Mouse (Mus musculus): ENCODE results near the gene Noct. TPM values are rescaled to one million over a fixed set of nuclear protein-coding genes. Genes with fewer than 3 reads are reported as not detected.
A peak's percentile ranks its signal among the peaks of the same experiment; 100 is the strongest.

Noct gene
- polyA plus RNA-seq, 2 experiments = 19.0 to 25.5 TPM

- no peak for DNase-seq (ENCODE audit: low read depth in 3 of 3, low spot score in 3 of 3)
- WGBS (ENCODE audit: insufficient replicate concordance) = 74% methylated on average over 9 of the region's 9 CpGs
- TF ChIP-seq CTCF (IDR thresholded peaks at IDR 0.05; ENCODE audit: low read depth) (no peak), EP300 (IDR thresholded peaks at IDR 0.05; ENCODE audit: low read depth) (no peak)
- H3K27me3 ChIP-seq (ENCODE audit: control insufficient read depth, insufficient read depth, low read length) = no peaks in the 10 kb centered on the region
- H3K9me3 ChIP-seq (ENCODE audit: control insufficient read depth, low read length) = no peaks in the 10 kb centered on the region
- peak overlapping the region; percentile 99 for H3K27ac ChIP-seq
- peak overlapping the region; percentile 10; the same call in 1 of the 2 replicates for H3K9ac ChIP-seq (replicated peaks)
- ATAC-seq (ENCODE audit: insufficient read depth) = no peak
- H3K36me3 ChIP-seq (replicated peaks; ENCODE audit: control insufficient read depth, insufficient read depth, low read depth) = peaks cover 19% of the 10 kb centered on the region
- H3K4me1 ChIP-seq (replicated peaks; ENCODE audit: control insufficient read depth in 2 of 2, insufficient read depth in 2 of 2, low read length in 1 of 2) = peaks cover 67 to 69% of the 10 kb centered on the region in 2 experiments
- H3K4me3 ChIP-seq (ENCODE audit: insufficient read depth in 1 of 2, low read depth in 2 of 2, low read length in 2 of 2) = peak overlapping the region; percentile 10 to 34; a peak in 2 of 4 replicates
- H3K4me2 ChIP-seq (ENCODE audit: low read depth) = peak overlapping the region; percentile 98
Observed at GRCm38 (mm10) chr3:51228821-51229205, 4.6 kb downstream of the Noct start.

DNA sequence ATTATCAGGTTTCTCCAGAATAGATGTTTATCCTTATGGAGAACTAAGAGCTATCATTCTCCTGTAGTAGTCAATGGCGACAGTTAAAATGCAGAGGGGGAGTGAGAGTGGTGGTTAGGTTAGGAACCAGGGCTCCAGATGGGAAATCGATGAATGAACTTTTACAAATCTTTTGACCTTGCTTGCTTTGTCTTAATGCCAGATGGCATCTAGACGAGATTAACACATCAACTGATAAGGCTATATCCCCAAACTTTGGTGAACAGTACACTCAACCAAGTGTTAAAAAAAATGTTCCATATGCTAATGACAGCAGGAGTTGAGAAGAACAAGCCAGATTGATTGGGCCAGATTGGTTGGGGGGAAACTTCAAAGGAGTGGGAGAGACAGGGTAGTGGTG lies 5.0 kb downstream of the Noct start:
- no peak for TF ChIP-seq EP300 (IDR thresholded peaks at IDR 0.05; ENCODE audit: low read depth)
- no peak for TF ChIP-seq CTCF (IDR thresholded peaks at IDR 0.05; ENCODE audit: low read depth)
- Histone ChIP-seq H3K9ac (replicated peaks) (peak overlapping the region; percentile 58), H3K4me3 (ENCODE audit: insufficient read depth in 1 of 2, low read depth in 2 of 2, low read length in 2 of 2) (peak overlapping the region; percentile 14 to 26; a peak in 2 of 4 replicates), H3K36me3 (replicated peaks; ENCODE audit: control insufficient read depth, insufficient read depth, low read depth) (peaks cover 21% of the 10 kb centered on the region), H3K27ac (peak overlapping the region; percentile 99), H3K9me3 (ENCODE audit: control insufficient read depth, low read length) (no peaks in the 10 kb centered on the region), H3K27me3 (ENCODE audit: control insufficient read depth, insufficient read depth, low read length) (no peaks in the 10 kb centered on the region), H3K4me2 (ENCODE audit: low read depth) (peak overlapping the region; percentile 98), H3K4me1 (replicated peaks; ENCODE audit: control insufficient read depth in 2 of 2, insufficient read depth in 2 of 2, low read length in 1 of 2) (peaks cover 69 to 73% of the 10 kb centered on the region in 2 experiments)
- DNase-seq (ENCODE audit: low read depth in 3 of 3, low spot score in 3 of 3) (no peak), ATAC-seq (ENCODE audit: insufficient read depth) (no peak)
- 48% methylated on average over 3 of the region's 3 CpGs for WGBS (ENCODE audit: insufficient replicate concordance)

DNA sequence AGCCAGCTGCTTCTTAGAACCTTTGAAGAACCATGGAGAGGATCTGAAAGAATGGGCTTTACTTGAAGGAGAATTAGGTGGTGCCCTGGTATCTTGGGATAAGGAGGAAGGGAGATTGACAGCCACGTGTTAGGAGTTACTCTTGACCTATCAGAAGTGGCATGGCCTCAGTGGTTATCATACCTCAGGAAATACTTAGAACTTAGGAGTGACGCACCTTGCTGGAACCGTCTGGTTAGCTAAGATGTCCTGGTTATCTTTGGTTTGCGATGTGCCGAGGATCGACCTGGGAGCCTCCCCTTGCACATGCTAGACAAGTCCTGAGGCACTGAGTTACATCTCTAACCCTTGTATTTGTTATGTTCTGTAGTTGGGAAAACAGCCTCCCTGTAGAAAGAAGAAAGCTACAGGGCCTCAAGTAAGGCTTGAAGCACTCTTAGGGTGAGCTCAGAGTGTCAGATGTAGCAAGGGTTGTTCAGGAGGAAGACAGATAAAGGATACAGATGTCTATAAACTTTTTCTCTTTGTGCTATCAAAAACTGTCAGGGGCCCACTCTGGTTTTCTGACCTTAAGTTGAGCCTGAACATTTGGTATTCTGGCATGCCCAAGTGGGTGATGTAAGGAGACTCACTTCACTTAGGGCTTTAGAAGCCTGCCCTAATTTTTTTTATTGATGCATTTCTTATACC lies 6.0 kb downstream of the Noct start:
- 9% methylated on average over 6 of the region's 6 CpGs for WGBS (ENCODE audit: insufficient replicate concordance)
- peak; percentile 91 for ATAC-seq (ENCODE audit: insufficient read depth)
- Histone ChIP-seq H3K36me3 (replicated peaks; ENCODE audit: control insufficient read depth, insufficient read depth, low read depth) (peaks cover 22% of the 10 kb centered on the region), H3K27ac (peak overlapping the region; percentile 99), H3K4me3 (ENCODE audit: insufficient read depth in 1 of 2, low read depth in 2 of 2, low read length in 2 of 2) (peak overlapping the region; percentile 28 to 40), H3K4me1 (replicated peaks; ENCODE audit: control insufficient read depth in 2 of 2, insufficient read depth in 2 of 2, low read length in 1 of 2) (peaks cover 70 to 79% of the 10 kb centered on the region in 2 experiments), H3K9me3 (ENCODE audit: control insufficient read depth, low read length) (no peaks in the 10 kb centered on the region), H3K4me2 (ENCODE audit: low read depth) (peak overlapping the region; percentile 98), H3K27me3 (ENCODE audit: control insufficient read depth, insufficient read depth, low read length) (no peaks in the 10 kb centered on the region), H3K9ac (replicated peaks) (peak overlapping the region; percentile 77)
- TF ChIP-seq CTCF (IDR thresholded peaks at IDR 0.05; ENCODE audit: low read depth) (no peak), EP300 (IDR thresholded peaks at IDR 0.05; ENCODE audit: low read depth) (peak; percentile 97)
- DNase-seq (ENCODE audit: low read depth in 3 of 3, low spot score in 3 of 3) = peak; percentile 93 to 97 (median 95)

GRCm38 (mm10) chr3:51230886-51231285 lies 6.6 kb downstream of the Noct start:
- no peak; the same call in 1 of the 2 replicates for ATAC-seq (ENCODE audit: insufficient read depth)
- peaks cover 70 to 79% of the 10 kb centered on the region in 2 experiments for H3K4me1 ChIP-seq (replicated peaks; ENCODE audit: control insufficient read depth in 2 of 2, insufficient read depth in 2 of 2, low read length in 1 of 2)
- peak overlapping the region; percentile 33 to 40 for H3K4me3 ChIP-seq (ENCODE audit: insufficient read depth in 1 of 2, low read depth in 2 of 2, low read length in 2 of 2)
- no peaks in the 10 kb centered on the region for H3K9me3 ChIP-seq (ENCODE audit: control insufficient read depth, low read length)
- no peaks in the 10 kb centered on the region for H3K27me3 ChIP-seq (ENCODE audit: control insufficient read depth, insufficient read depth, low read length)
- H3K27ac ChIP-seq = peak overlapping the region; percentile 99
- WGBS (ENCODE audit: insufficient replicate concordance) = 12% methylated on average over 5 of the region's 5 CpGs
- no peak for DNase-seq (ENCODE audit: low read depth in 3 of 3, low spot score in 3 of 3)
- peak overlapping the region; percentile 77 for H3K9ac ChIP-seq (replicated peaks)
- H3K36me3 ChIP-seq (replicated peaks; ENCODE audit: control insufficient read depth, insufficient read depth, low read depth) = peaks cover 25% of the 10 kb centered on the region
- H3K4me2 ChIP-seq (ENCODE audit: low read depth) = peak overlapping the region; percentile 98
- TF ChIP-seq CTCF (IDR thresholded peaks at IDR 0.05; ENCODE audit: low read depth) (no peak), EP300 (IDR thresholded peaks at IDR 0.05; ENCODE audit: low read depth) (no peak)

GRCm38 (mm10) chr3:51231499-51231898 lies 7.3 kb downstream of the Noct start:
- Histone ChIP-seq H3K27ac (peak overlapping the region; percentile 99), H3K9ac (replicated peaks) (peak overlapping the region; percentile 77), H3K4me2 (ENCODE audit: low read depth) (peak overlapping the region; percentile 98), H3K4me1 (replicated peaks; ENCODE audit: control insufficient read depth in 2 of 2, insufficient read depth in 2 of 2, low read length in 1 of 2) (peaks cover 67 to 76% of the 10 kb centered on the region in 2 experiments), H3K27me3 (ENCODE audit: control insufficient read depth, insufficient read depth, low read length) (no peaks in the 10 kb centered on the region), H3K9me3 (ENCODE audit: control insufficient read depth, low read length) (no peaks in the 10 kb centered on the region), H3K4me3 (ENCODE audit: insufficient read depth in 1 of 2, low read depth in 2 of 2, low read length in 2 of 2) (peak overlapping the region; percentile 33 to 40; a peak in 3 of 4 replicates), H3K36me3 (replicated peaks; ENCODE audit: control insufficient read depth, insufficient read depth, low read depth) (peaks cover 21% of the 10 kb centered on the region)
- DNase-seq (ENCODE audit: low read depth in 3 of 3, low spot score in 3 of 3) (peak in 1 of 3 experiments; percentile 48), ATAC-seq (ENCODE audit: insufficient read depth) (peak; percentile 14; the same call in 1 of the 2 replicates)
- 28% methylated on average over 3 of the region's 3 CpGs for WGBS (ENCODE audit: insufficient replicate concordance)
- TF ChIP-seq EP300 (IDR thresholded peaks at IDR 0.05; ENCODE audit: low read depth) (no peak), CTCF (IDR thresholded peaks at IDR 0.05; ENCODE audit: low read depth) (no peak)

Measured in liver, embryonic 14.5 days (tissue).